ENCODE assay signal across 8 mouse cellular contexts in the genomic region with DNA sequence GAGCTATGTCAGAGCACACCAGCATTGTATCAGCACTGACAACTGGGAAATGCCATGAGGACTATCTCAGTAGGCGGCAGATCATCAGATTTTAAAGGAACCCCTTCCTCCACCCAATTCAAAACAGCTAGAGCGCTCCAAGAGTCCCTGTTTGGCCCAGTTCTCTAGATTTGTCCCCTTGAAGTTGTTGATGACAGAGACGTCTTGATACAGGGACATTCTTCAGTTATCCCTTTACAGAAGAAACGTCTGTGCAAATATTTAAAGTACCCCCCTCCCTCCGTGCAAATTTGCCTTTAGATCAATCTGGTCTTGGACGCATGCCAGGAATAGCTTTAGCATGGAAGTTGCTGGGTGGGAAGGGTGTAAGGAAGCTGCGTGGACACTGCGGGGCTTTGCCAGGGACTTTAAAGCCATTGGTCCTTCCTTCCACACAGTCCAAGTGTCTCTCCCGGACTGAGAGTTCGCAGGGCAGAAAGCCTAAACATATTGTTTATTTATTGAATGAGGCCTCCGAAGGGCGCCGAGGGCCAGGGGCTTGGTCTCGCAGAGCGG. TPM values are rescaled to one million over a fixed set of nuclear protein-coding genes. Genes with fewer than 3 reads are reported as not detected.
DNase-seq lines count a peak whose midpoint lies in the region; ATAC-seq lines count a peak whose summit lies in the region.

No protein-coding gene starts in this region.

- H3K4me2 ChIP-seq in neural tube, embryonic 11.5 days (ENCODE audit: low read depth): peak overlapping the region; percentile 84
- peak overlapping the region; percentile 84 for H3K4me2 ChIP-seq in hindbrain, embryonic 11.5 days (replicated peaks; ENCODE audit: low read depth, low read length)
- H3K4me2 ChIP-seq in liver, embryonic 16.5 days (ENCODE audit: low read depth, low read length): peak overlapping the region; percentile 69
- H3K4me2 ChIP-seq in stomach, embryonic 16.5 days (ENCODE audit: low read depth, low read length): peak overlapping the region; percentile 80

- peak overlapping the region; percentile 81 for H3K9ac ChIP-seq in neural tube, embryonic 11.5 days (ENCODE audit: low read length)
- peak overlapping the region; percentile 78 for H3K9ac ChIP-seq in hindbrain, embryonic 11.5 days (ENCODE audit: low read depth, low read length)
- H3K9ac ChIP-seq in liver, embryonic 16.5 days (ENCODE audit: low read depth, low read length): no peak overlapping the region
- peak overlapping the region; percentile 89 for H3K9ac ChIP-seq in stomach, embryonic 16.5 days (ENCODE audit: low read length)

- DNase-seq in cerebellum, adult 11-12 months: peak; percentile 64
- no peak for DNase-seq in cerebellum, postnatal 4 days (ENCODE audit: low spot score in 2 of 2)
- DNase-seq in neural tube, embryonic 11.5 days (ENCODE audit: low spot score): no peak
- no peak for DNase-seq in neural tube, embryonic 10.5 days (ENCODE audit: extremely low spot score, low spot score)
- no peak for DNase-seq in hindbrain, embryonic 11.5 days (ENCODE audit: low spot score)
- no peak for DNase-seq in gastrocnemius, postnatal 4 days (ENCODE audit: low spot score in 2 of 2)

- peak overlapping the region; percentile 83 for H3K27ac ChIP-seq in neural tube, embryonic 11.5 days (ENCODE audit: low read depth, low read length)
- peak overlapping the region; percentile 78 for H3K27ac ChIP-seq in hindbrain, embryonic 11.5 days (ENCODE audit: low read depth, low read length)
- H3K27ac ChIP-seq in liver, embryonic 16.5 days (ENCODE audit: low read length): no peak overlapping the region
- peak overlapping the region; percentile 48 for H3K27ac ChIP-seq in stomach, embryonic 16.5 days (ENCODE audit: low read length)

- no peaks in the 10 kb centered on the region for H3K27me3 ChIP-seq in neural tube, embryonic 11.5 days (ENCODE audit: control insufficient read depth, insufficient read depth, low read length)
- H3K27me3 ChIP-seq in hindbrain, embryonic 11.5 days (ENCODE audit: control insufficient read depth, insufficient read depth, low read length): peaks cover 4% of the 10 kb centered on the region; the same call in 1 of the 2 replicates
- peaks cover 46% of the 10 kb centered on the region for H3K27me3 ChIP-seq in liver, embryonic 16.5 days (ENCODE audit: control insufficient read depth, insufficient read depth, low read depth, low read length)
- no peaks in the 10 kb centered on the region for H3K27me3 ChIP-seq in stomach, embryonic 16.5 days (ENCODE audit: control insufficient read depth, insufficient read depth, low read length)

- no peak; the same call in 1 of the 2 replicates for ATAC-seq in neural tube, embryonic 11.5 days (ENCODE audit: insufficient read depth, low FRiP score, low TSS enrichment)
- peak; percentile 59 for ATAC-seq in hindbrain, embryonic 11.5 days (ENCODE audit: low FRiP score)
- ATAC-seq in liver, embryonic 16.5 days (ENCODE audit: low read depth): no peak
- ATAC-seq in stomach, embryonic 16.5 days (ENCODE audit: insufficient read depth, low FRiP score): peak; percentile 48; the same call in 1 of the 2 replicates

- 5% methylated on average over 15 of the region's 15 CpGs for WGBS in neural tube, embryonic 11.5 days
- 6% methylated on average over 15 of the region's 15 CpGs for WGBS in hindbrain, embryonic 11.5 days
- WGBS in liver, embryonic 16.5 days (ENCODE audit: insufficient replicate concordance): 5% methylated on average over 15 of the region's 15 CpGs
- 3% methylated on average over 15 of the region's 15 CpGs for WGBS in stomach, embryonic 16.5 days

- H3K9me3 ChIP-seq in neural tube, embryonic 11.5 days (ENCODE audit: control insufficient read depth, low read length): no peaks in the 10 kb centered on the region
- no peaks in the 10 kb centered on the region for H3K9me3 ChIP-seq in hindbrain, embryonic 11.5 days (ENCODE audit: control insufficient read depth, low read length)
- H3K9me3 ChIP-seq in liver, embryonic 16.5 days (replicated peaks; ENCODE audit: control insufficient read depth, low read length): no peaks in the 10 kb centered on the region
- H3K9me3 ChIP-seq in stomach, embryonic 16.5 days (replicated peaks; ENCODE audit: control insufficient read depth, low read length): no peaks in the 10 kb centered on the region

- no peaks in the 10 kb centered on the region for H3K36me3 ChIP-seq in neural tube, embryonic 11.5 days (ENCODE audit: control insufficient read depth, insufficient read depth, low read length)
- H3K36me3 ChIP-seq in hindbrain, embryonic 11.5 days (ENCODE audit: control insufficient read depth, insufficient read depth, low read length): no peaks in the 10 kb centered on the region
- H3K36me3 ChIP-seq in liver, embryonic 16.5 days (ENCODE audit: control insufficient read depth, insufficient read depth): no peaks in the 10 kb centered on the region
- no peaks in the 10 kb centered on the region for H3K36me3 ChIP-seq in stomach, embryonic 16.5 days (ENCODE audit: control insufficient read depth, insufficient read depth, low read length)

- no peaks in the 10 kb centered on the region for H3K4me1 ChIP-seq in neural tube, embryonic 11.5 days (ENCODE audit: control insufficient read depth, insufficient read depth, low read length)
- H3K4me1 ChIP-seq in hindbrain, embryonic 11.5 days (replicated peaks; ENCODE audit: control insufficient read depth, insufficient read depth, low read length): no peaks in the 10 kb centered on the region
- H3K4me1 ChIP-seq in liver, embryonic 16.5 days (ENCODE audit: control insufficient read depth, low read depth, low read length): no peaks in the 10 kb centered on the region; the same call in 1 of the 2 replicates
- no peaks in the 10 kb centered on the region for H3K4me1 ChIP-seq in stomach, embryonic 16.5 days (ENCODE audit: control insufficient read depth, insufficient read depth, low read length)

- peak overlapping the region; percentile 89 for H3K4me3 ChIP-seq in neural tube, embryonic 11.5 days (ENCODE audit: low read depth, low read length)
- peak overlapping the region; percentile 78 for H3K4me3 ChIP-seq in hindbrain, embryonic 11.5 days (ENCODE audit: low read depth, low read length)
- peak overlapping the region; percentile 64 for H3K4me3 ChIP-seq in liver, embryonic 16.5 days (ENCODE audit: low read depth, low read length)
- H3K4me3 ChIP-seq in stomach, embryonic 16.5 days (replicated peaks; ENCODE audit: low read length): peak overlapping the region; percentile 90

RNA-seq across cellular contexts. Expression of a gene that starts 0.6 kb away (rescaled TPM):
- 18.9 and 20.3 TPM in 2 replicates for polyA plus RNA-seq in neural tube, embryonic 11.5 days (2014; fragmentation: Nextera tagmentation; extraction: Ambion mirVana)
- 15.1 and 16.9 TPM in 2 replicates for polyA plus RNA-seq in hindbrain, embryonic 11.5 days (2014; fragmentation: Nextera tagmentation; extraction: Ambion mirVana)
- 0.38 and 0.40 TPM in 2 replicates for polyA plus RNA-seq in liver, embryonic 16.5 days (2015; fragmentation: Nextera tagmentation; extraction: Ambion mirVana)
- polyA plus RNA-seq in stomach, embryonic 16.5 days (2015; fragmentation: Nextera tagmentation; extraction: Ambion mirVana): 8.6 and 9.9 TPM in 2 replicates
- total RNA-seq in gastrocnemius, postnatal 4 days (2021): 1 to 10 TPM; 5.0 to 6.3 TPM

RNA-seq across cellular contexts. Expression of a gene that starts 35.9 kb away (rescaled TPM):
- polyA plus RNA-seq in neural tube, embryonic 11.5 days (2014; fragmentation: Nextera tagmentation; extraction: Ambion mirVana): 16.8 and 18.0 TPM in 2 replicates
- polyA plus RNA-seq in hindbrain, embryonic 11.5 days (2014; fragmentation: Nextera tagmentation; extraction: Ambion mirVana): 17.2 and 19.1 TPM in 2 replicates
- 4.9 and 5.1 TPM in 2 replicates for polyA plus RNA-seq in liver, embryonic 16.5 days (2015; fragmentation: Nextera tagmentation; extraction: Ambion mirVana)
- 11.6 and 12.8 TPM in 2 replicates for polyA plus RNA-seq in stomach, embryonic 16.5 days (2015; fragmentation: Nextera tagmentation; extraction: Ambion mirVana)
- 10 to 100 TPM; 22.6 to 24.2 TPM for total RNA-seq in gastrocnemius, postnatal 4 days (2021)

RNA-seq across cellular contexts. Expression of a gene that starts 45.4 kb away (rescaled TPM):
- not detected in 2 replicates for polyA plus RNA-seq in neural tube, embryonic 11.5 days (2014; fragmentation: Nextera tagmentation; extraction: Ambion mirVana)
- not detected in 2 replicates for polyA plus RNA-seq in hindbrain, embryonic 11.5 days (2014; fragmentation: Nextera tagmentation; extraction: Ambion mirVana)
- not detected in 2 replicates for polyA plus RNA-seq in liver, embryonic 16.5 days (2015; fragmentation: Nextera tagmentation; extraction: Ambion mirVana)
- not detected in 2 replicates for polyA plus RNA-seq in stomach, embryonic 16.5 days (2015; fragmentation: Nextera tagmentation; extraction: Ambion mirVana)
- not detected for total RNA-seq in gastrocnemius, postnatal 4 days (2021)

Comparison
In these comparisons a context has a peak if more than half of its experiments do, and no peak if none do; other contexts are left out.
1. ATAC-seq: peak in hindbrain, embryonic 11.5 days (single experiment) and stomach, embryonic 16.5 days (single experiment); none in neural tube, embryonic 11.5 days (single experiment) and liver, embryonic 16.5 days (single experiment).
2. Peak in every context shown above with its lines, with median percentiles within 50 percentile points of each other: H3K4me2 ChIP-seq and H3K4me3 ChIP-seq.